Mouse (Mus musculus) MEL (cell line): ENCODE results near the gene Marc2. TPM values are rescaled to one million over a fixed set of nuclear protein-coding genes. Genes with fewer than 3 reads are reported as not detected.

Source experiments
- DNase-seq: peaks from one replicate; pipeline ENCODE4 v3.0.0; 2011; ENCODE audit warnings: low read depth, low spot score
- H3K27ac ChIP-seq: 2 replicates; pipeline ENCODE4 v1.5.1; 2012; ENCODE audit warnings: low read depth, mild to moderate bottlenecking, control low read depth, low read length, moderate library complexity; ENCODE audit not compliant: control insufficient read depth
- H3K27me3 ChIP-seq, 2 experiments: fragments of 150-350 bp in 1 of 2; sonication (generic) in 1 of 2; 2 replicates each; pipeline ENCODE4 v1.6.1; 2012; ENCODE audit warnings: low read length in 2 of 2, mild to moderate bottlenecking in 2 of 2, improper control_type of control experiment in 1 of 2, moderate library complexity in 1 of 2; ENCODE audit not compliant: insufficient read depth in 2 of 2, control insufficient read depth in 1 of 2
- H3K36me3 ChIP-seq, 2 experiments: 2 replicates each; pipeline ENCODE4 v1.6.1; 2012 to 2014; ENCODE audit warnings: low read length in 2 of 2, improper control_type of control experiment in 1 of 2, inconsistent platforms in 1 of 2, mild to moderate bottlenecking in 1 of 2; ENCODE audit not compliant: insufficient read depth in 2 of 2, control insufficient read depth in 1 of 2
- H3K4me1 ChIP-seq, 2 experiments: fragments of 150-350 bp in 1 of 2; sonication (generic) in 1 of 2; 2 replicates each; pipeline ENCODE4 v1.6.1; 2012; ENCODE audit warnings: low read length in 2 of 2, improper control_type of control experiment in 1 of 2, mild to moderate bottlenecking in 1 of 2; ENCODE audit not compliant: insufficient read depth in 2 of 2, control insufficient read depth in 1 of 2
- H3K4me3 ChIP-seq, 2 experiments: fragments of 150-350 bp in 1 of 2; sonication (generic) in 1 of 2; 2 replicates each; pipeline ENCODE4 v1.5.1; 2012; ENCODE audit warnings: low read depth in 2 of 2, low read length in 2 of 2, mild to moderate bottlenecking in 2 of 2, moderate library complexity in 2 of 2, control low read depth in 1 of 2, improper control_type of control experiment in 1 of 2; ENCODE audit not compliant: control insufficient read depth in 1 of 2, insufficient read depth in 1 of 2
- H3K79me2 ChIP-seq: 2 replicates; pipeline ENCODE4 v1.6.1; 2012; ENCODE audit warnings: mild to moderate bottlenecking, low read length, moderate library complexity; ENCODE audit not compliant: control insufficient read depth, poor library complexity, insufficient read depth
- H3K9ac ChIP-seq: 2 replicates; pipeline ENCODE4 v1.6.1; 2012; ENCODE audit warnings: low read depth, mild to moderate bottlenecking, control low read depth, low read length, moderate library complexity; ENCODE audit not compliant: control insufficient read depth, poor library complexity, severe bottlenecking
- H3K9me3 ChIP-seq: fragments of 150-350 bp; sonication (generic); replicated peaks from 2 replicates; pipeline ENCODE4 v1.6.1; 2012; ENCODE audit warnings: mild to moderate bottlenecking, low read length, improper control_type of control experiment, moderate library complexity; ENCODE audit not compliant: insufficient read depth
- CTCF ChIP-seq, 3 experiments: IDR thresholded peaks in 2 of 3; conservative IDR thresholded peaks in 1 of 3; 2 replicates each; pipeline ENCODE4 v1.5.1; 2011 to 2012; ENCODE audit warnings: low read length in 3 of 3, low read depth in 2 of 3, mild to moderate bottlenecking in 2 of 3, improper control_type of control experiment in 1 of 3, inconsistent platforms in 1 of 3, mixed read lengths in 1 of 3, moderate library complexity in 1 of 3; ENCODE audit not compliant: control insufficient read depth in 1 of 3, insufficient read depth in 1 of 3, poor library complexity in 1 of 3, severe bottlenecking in 1 of 3
- E2F4 ChIP-seq: IDR thresholded peaks from 2 replicates; pipeline ENCODE4 v1.6.1; 2011; ENCODE audit warnings: low read depth, low read length, improper control_type of control experiment, borderline replicate concordance
- ETS1 ChIP-seq: IDR thresholded peaks from 2 replicates; pipeline ENCODE4 v1.6.1; 2012; ENCODE audit warnings: low read depth, mild to moderate bottlenecking, inconsistent platforms, low read length, improper control_type of control experiment, moderate library complexity
- GATA1 ChIP-seq: IDR thresholded peaks from 2 replicates; pipeline ENCODE4 v1.6.1; 2011; ENCODE audit warnings: low read depth, low read length, improper control_type of control experiment
- KAT2A ChIP-seq: conservative IDR thresholded peaks from 2 replicates; pipeline ENCODE4 v1.6.1; 2012; ENCODE audit warnings: low read depth, low read length, improper control_type of control experiment, inconsistent platforms
- MAX ChIP-seq: IDR thresholded peaks from 2 replicates; pipeline ENCODE4 v1.6.1; 2011; ENCODE audit warnings: low read length, improper control_type of control experiment
- MXI1 ChIP-seq: IDR thresholded peaks from 2 replicates; pipeline ENCODE4 v1.6.1; 2011; ENCODE audit warnings: mild to moderate bottlenecking, low read depth, low read length, improper control_type of control experiment
- MYC ChIP-seq: IDR thresholded peaks from 2 replicates; pipeline ENCODE4 v1.6.1; 2011; ENCODE audit warnings: low read depth, mild to moderate bottlenecking, low read length, improper control_type of control experiment, moderate library complexity
- NRF1 ChIP-seq: IDR thresholded peaks from 2 replicates; pipeline ENCODE4 v1.6.1; 2014; ENCODE audit warnings: low read depth, mild to moderate bottlenecking, inconsistent platforms, low read length, improper control_type of control experiment, moderate library complexity; ENCODE audit not compliant: poor library complexity, insufficient read depth, severe bottlenecking
- RCOR1 ChIP-seq: IDR thresholded peaks from 2 replicates; pipeline ENCODE4 v1.6.1; 2012; ENCODE audit warnings: low read depth, mild to moderate bottlenecking, inconsistent platforms, low read length, improper control_type of control experiment
- SIN3A ChIP-seq: IDR thresholded peaks from 2 replicates; pipeline ENCODE4 v1.6.1; 2012; ENCODE audit warnings: low read length, improper control_type of control experiment, inconsistent platforms
- SMC3 ChIP-seq: IDR thresholded peaks from 2 replicates; pipeline ENCODE4 v1.6.1; 2011; ENCODE audit warnings: low read depth, low read length, improper control_type of control experiment
- TAL1 ChIP-seq: IDR thresholded peaks from 2 replicates; pipeline ENCODE4 v1.6.1; 2012; ENCODE audit warnings: mild to moderate bottlenecking, inconsistent platforms, low read length, moderate library complexity, mixed read lengths
- TBP ChIP-seq: IDR thresholded peaks from 2 replicates; pipeline ENCODE4 v1.8.0; 2011; ENCODE audit warnings: low read depth, low read length, improper control_type of control experiment
- TCF12 ChIP-seq: IDR thresholded peaks from 2 replicates; pipeline ENCODE4 v1.6.1; 2014; ENCODE audit warnings: low read depth, mild to moderate bottlenecking, inconsistent platforms, low read length, improper control_type of control experiment, moderate library complexity
- USF1 ChIP-seq: IDR thresholded peaks from 2 replicates; pipeline ENCODE4 v1.6.1; 2014; ENCODE audit warnings: low read depth, mild to moderate bottlenecking, inconsistent platforms, low read length, improper control_type of control experiment, moderate library complexity
- USF2 ChIP-seq, 2 experiments: IDR thresholded peaks; 2 replicates each; pipeline ENCODE4 v1.6.1; 2011 to 2012; ENCODE audit warnings: improper control_type of control experiment in 2 of 2, low read length in 2 of 2, borderline replicate concordance in 1 of 2, inconsistent platforms in 1 of 2, low read depth in 1 of 2, mild to moderate bottlenecking in 1 of 2; ENCODE audit not compliant: insufficient read depth in 1 of 2
- ZKSCAN1 ChIP-seq: IDR thresholded peaks from 2 replicates; pipeline ENCODE4 v1.6.1; 2012; ENCODE audit warnings: low read depth, mild to moderate bottlenecking, inconsistent platforms, low read length, improper control_type of control experiment, moderate library complexity
- ZMIZ1 ChIP-seq: IDR thresholded peaks from 2 replicates; pipeline ENCODE4 v1.6.1; 2012; ENCODE audit warnings: low read depth, mild to moderate bottlenecking, inconsistent platforms, low read length, improper control_type of control experiment, moderate library complexity
- ZNF384 ChIP-seq: IDR thresholded peaks from 2 replicates; pipeline ENCODE4 v1.6.1; 2012; ENCODE audit warnings: low read depth, mild to moderate bottlenecking, inconsistent platforms, low read length, improper control_type of control experiment
- polyA plus RNA-seq, 2 experiments: library from polyadenylated mRNA; stranded (reverse) in 1 of 2; unstranded in 1 of 2; fragments of >175 nt in 1 of 2; fragments of >200 nt in 1 of 2; gene quantifications; 2 replicates each; pipeline versions ENCODE4 v1.2.1 to v1.2.4; 2012; ENCODE audit warnings: low replicate concordance in 2 of 2, low read depth in 1 of 2; ENCODE audit not compliant: insufficient read length in 2 of 2, insufficient read depth in 1 of 2, missing spikeins in 1 of 2
- total RNA-seq: library from RNA; depleted of rRNA; stranded (reverse); fragments of 300-350 nt; gene quantifications from 2 replicates; pipeline ENCODE4 v1.2.3, GENCODE M21; 2012

Gene Marc2
- total and polyA plus RNA-seq, 3 experiments = 99.4 to 281 TPM; not detected in 1

GRCm38 (mm10) chr1:184864381-184864801, 18.1 kb upstream of the Marc2 start:
- Histone ChIP-seq H3K79me2 (no peaks in the 10 kb centered on the region), H3K9ac (no peak overlapping the region), H3K36me3 (no peaks in the 10 kb centered on the region)
- no peak for TF ChIP-seq CTCF (IDR thresholded peaks at IDR 0.05 in 2 of 3, conservative IDR thresholded peaks at IDR 0.05 in 1 of 3; ENCODE audit: control insufficient read depth in 1 of 3, insufficient read depth in 1 of 3, low read depth in 2 of 3, low read length in 3 of 3, poor library complexity in 1 of 3, severe bottlenecking in 1 of 3)
- no peak for TF ChIP-seq SIN3A
- no peak for TF ChIP-seq SMC3
- no peak for TF ChIP-seq TCF12
- TF ChIP-seq USF2 (IDR thresholded peaks at IDR 0.05; ENCODE audit: borderline replicate concordance in 1 of 2, insufficient read depth in 1 of 2, low read depth in 1 of 2, low read length in 2 of 2) = no peak
- no peak for TF ChIP-seq MYC
- no peak for TF ChIP-seq E2F4
- no peak for TF ChIP-seq MXI1
- TF ChIP-seq, all 39 proteins: peak for 0
- H3K27me3 ChIP-seq = peaks cover 0 to 11% of the 10 kb centered on the region in 2 experiments; a peak in 3 of 4 replicates
- H3K4me1 ChIP-seq = no peaks in the 10 kb centered on the region
- no peaks in the 10 kb centered on the region for H3K9me3 ChIP-seq
- no peak for DNase-seq
- H3K4me3 ChIP-seq = no peak overlapping the region
- H3K27ac ChIP-seq = no peak overlapping the region

DNA sequence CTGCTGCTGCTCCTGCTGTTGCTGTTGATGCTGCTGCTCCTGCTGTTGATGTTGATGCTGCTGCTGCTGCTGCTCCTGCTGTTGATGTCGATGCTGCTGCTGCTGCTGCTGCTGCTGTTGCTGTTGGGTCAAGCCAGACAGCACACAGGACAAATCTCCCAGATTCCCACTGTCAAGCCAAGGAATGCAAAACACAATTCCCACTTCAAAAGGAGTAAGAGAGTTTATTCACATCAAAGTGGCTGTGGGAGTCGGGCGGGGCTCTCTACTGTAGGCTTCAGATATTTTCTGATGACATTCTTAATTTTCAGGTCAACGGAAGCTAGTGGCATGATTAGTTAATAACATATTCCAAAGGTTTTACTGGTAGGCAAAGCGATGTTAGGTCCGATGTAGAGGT, 16.4 kb upstream of the Marc2 start:
- H3K36me3 ChIP-seq = no peaks in the 10 kb centered on the region
- H3K9ac ChIP-seq = no peak overlapping the region
- no peak for DNase-seq

DNA sequence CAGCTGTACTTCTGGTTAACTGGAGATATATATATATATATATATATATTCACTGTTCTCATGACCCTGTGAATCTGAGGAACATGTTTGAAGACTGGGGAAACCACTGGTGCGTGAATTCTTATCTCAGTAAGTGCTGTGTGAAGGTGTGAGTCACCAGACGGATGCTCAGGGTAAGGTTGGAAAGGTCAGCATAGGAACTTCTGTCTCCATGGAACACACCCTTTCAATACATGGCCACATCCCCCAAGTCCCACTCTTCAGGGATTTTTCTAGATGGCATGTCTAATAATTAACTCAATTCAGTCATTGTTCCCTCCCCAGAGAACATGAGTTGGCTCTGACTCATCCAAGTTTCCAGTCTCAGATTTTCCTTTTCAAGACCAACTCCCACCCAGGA, 15.3 kb upstream of the Marc2 start:
- H3K4me3 ChIP-seq = no peak overlapping the region
- no peak for DNase-seq
- H3K27ac ChIP-seq = no peak overlapping the region
- no peak for TF ChIP-seq TBP
- TF ChIP-seq, all 39 proteins: peak for 0
- H3K27me3 ChIP-seq = no peaks in the 10 kb centered on the region; a peak in 1 of 4 replicates
- H3K4me1 ChIP-seq = no peaks in the 10 kb centered on the region
- no peaks in the 10 kb centered on the region for H3K9me3 ChIP-seq
- no peak overlapping the region for H3K9ac ChIP-seq
- H3K36me3 ChIP-seq = no peaks in the 10 kb centered on the region
- no peaks in the 10 kb centered on the region for H3K79me2 ChIP-seq

More for the DNA sequence above, 16.4 kb upstream of the Marc2 start:
- H3K27me3 ChIP-seq = peaks cover 0 to 3% of the 10 kb centered on the region in 2 experiments; a peak in 2 of 4 replicates
- no peaks in the 10 kb centered on the region for H3K4me1 ChIP-seq
- no peaks in the 10 kb centered on the region for H3K79me2 ChIP-seq
- H3K9me3 ChIP-seq = no peaks in the 10 kb centered on the region
- no peak for TF ChIP-seq GATA1
- TF ChIP-seq MXI1 = no peak
- no peak for TF ChIP-seq USF1
- TF ChIP-seq ETS1 = no peak
- no peak for TF ChIP-seq ZNF384
- no peak for TF ChIP-seq ZMIZ1
- no peak for TF ChIP-seq SMC3
- TF ChIP-seq NRF1 = no peak
- no peak for TF ChIP-seq MAX
- TF ChIP-seq ZKSCAN1 = no peak
- TF ChIP-seq TAL1 = no peak
- no peak for TF ChIP-seq KAT2A
- TF ChIP-seq RCOR1 = no peak
- no peak overlapping the region for H3K27ac ChIP-seq
- no peak overlapping the region for H3K4me3 ChIP-seq
